Mouse (Mus musculus) left cerebral cortex, adult 8-10 months (tissue): ENCODE results near the gene Dusp9. TPM values are rescaled to one million over a fixed set of nuclear protein-coding genes. Genes with fewer than 3 reads are reported as not detected.

Experiments
- DNase-seq, 2 experiments: peaks; one replicate each; pipeline ENCODE4 v3.0.0; 2022; ENCODE audit warnings: low spot score in 2 of 2
- total RNA-seq, 4 experiments: library from RNA; stranded (reverse); gene quantifications; 2 replicates each; pipeline ENCODE4 v1.2.4; 2022

Gene Dusp9
- total RNA-seq, 4 experiments from 2014 or later: 0.42 to 0.87 (median 0.82) TPM

DNA sequence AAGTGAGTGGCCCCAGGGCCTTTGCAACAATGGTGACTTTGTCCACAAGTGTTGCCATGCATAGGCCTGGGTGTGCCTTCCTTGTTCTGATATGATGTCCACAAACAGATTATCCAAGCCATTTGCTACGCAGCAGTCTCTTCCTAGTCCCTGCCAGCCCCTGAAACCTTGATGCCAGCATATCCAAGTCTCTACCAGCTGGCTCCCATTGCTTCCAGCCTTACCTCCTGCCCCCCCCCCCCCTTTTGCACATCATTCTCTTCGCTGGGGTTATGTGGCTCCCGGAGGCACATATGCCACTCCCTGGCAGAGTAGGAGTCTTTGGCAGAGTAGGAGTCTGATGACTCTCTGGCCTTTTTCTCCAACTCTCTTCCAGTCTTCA is 21.1 kb downstream of the Dusp9 start:
- DNase-seq: no peak

DNA sequence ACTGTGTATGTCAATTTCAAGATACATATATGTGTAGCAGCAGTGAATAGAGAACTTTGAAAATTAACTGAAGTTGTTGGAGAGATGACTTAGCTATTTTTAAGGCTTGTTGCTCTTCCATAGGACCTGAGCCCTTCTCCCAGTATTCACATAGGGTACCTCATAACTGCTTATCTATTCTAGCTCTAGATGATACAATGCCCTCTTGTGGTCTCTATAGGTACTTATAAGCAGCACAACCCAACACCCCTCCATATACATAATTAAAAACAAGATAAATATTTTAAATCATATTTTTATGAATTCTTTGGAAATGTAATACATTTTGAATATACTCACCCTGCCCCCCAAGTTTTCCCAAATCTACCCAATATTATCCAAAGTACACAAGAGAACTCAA is 23.9 kb downstream of the Dusp9 start:
- DNase-seq: no peak

DNA sequence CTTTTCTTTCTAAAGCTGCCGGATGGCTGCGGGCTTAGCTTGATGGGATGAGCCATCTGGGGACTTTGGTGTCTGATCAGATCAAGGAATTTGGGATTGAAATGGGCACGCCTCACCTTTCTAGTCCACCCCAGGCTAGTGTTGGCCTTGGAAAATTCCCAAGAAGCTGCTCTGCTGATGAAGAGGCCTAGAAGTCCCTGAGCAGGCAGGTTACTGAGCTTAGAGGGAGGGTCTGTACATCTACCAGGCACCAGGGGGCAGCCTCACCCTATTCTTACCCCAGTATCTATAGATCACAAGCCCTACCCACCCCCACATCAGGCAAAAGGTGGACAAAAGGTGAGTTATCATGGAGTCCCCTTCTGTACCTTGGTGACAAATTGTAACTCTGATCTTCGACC is 32.8 kb downstream of the Dusp9 start:
- DNase-seq: no peak

DNA sequence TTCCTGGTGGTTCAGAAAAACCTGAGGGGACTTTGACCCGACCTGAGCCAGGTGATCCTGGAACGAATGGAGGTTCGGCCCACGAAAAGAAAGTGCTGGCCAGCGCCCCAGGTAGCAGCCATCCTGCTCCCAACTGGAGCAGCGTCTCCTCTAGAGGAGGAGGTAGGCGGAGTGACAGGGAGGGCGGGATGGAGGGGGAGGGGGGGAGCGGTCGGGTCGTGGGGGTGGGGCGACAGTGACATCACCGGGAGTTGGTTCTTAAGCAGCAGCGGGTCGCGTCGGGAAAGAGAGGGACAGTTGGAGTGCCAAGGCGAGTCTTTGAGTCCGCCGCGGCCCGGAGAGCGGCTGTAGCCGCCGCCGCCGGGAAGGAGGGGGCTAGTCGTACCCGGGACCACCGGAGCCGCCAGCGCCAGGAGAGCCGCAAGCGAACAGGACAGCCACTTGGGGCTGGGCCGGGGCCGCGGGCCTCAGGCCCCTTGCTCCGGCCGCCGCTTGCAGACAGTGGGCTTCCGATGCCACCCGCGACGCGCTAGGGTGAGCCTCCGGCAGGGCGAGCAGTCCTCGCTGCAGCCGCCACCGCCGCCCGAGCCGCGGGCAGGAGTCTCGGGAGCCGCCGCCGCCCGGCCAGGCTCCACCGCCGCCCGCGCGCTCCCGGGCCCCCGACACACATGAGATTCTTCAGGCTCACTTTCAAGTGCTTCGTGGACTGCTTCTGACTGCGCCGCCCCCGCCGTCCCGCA is 33.8 kb downstream of the Dusp9 start, which contains the start of gene Slc6a8:
Gene Slc6a8 (plus strand): TSS at position 272 of the 740 bp plus-strand sequence.
- DNase-seq: no peak

DNA sequence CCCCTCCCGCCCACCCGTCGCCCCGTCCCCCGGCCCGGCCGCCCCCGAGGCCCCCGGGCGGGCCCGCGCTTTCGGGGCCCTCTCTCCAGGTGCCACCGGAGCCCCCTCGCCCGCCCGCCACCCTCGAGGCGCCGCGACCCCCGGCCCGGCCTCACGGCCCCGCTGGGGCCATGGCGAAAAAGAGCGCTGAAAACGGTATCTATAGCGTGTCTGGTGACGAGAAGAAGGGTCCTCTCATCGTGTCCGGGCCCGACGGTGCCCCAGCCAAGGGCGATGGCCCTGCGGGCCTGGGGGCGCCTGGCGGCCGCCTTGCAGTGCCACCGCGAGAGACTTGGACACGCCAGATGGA is 34.4 kb downstream of the Dusp9 start:
- no peak for DNase-seq

DNA sequence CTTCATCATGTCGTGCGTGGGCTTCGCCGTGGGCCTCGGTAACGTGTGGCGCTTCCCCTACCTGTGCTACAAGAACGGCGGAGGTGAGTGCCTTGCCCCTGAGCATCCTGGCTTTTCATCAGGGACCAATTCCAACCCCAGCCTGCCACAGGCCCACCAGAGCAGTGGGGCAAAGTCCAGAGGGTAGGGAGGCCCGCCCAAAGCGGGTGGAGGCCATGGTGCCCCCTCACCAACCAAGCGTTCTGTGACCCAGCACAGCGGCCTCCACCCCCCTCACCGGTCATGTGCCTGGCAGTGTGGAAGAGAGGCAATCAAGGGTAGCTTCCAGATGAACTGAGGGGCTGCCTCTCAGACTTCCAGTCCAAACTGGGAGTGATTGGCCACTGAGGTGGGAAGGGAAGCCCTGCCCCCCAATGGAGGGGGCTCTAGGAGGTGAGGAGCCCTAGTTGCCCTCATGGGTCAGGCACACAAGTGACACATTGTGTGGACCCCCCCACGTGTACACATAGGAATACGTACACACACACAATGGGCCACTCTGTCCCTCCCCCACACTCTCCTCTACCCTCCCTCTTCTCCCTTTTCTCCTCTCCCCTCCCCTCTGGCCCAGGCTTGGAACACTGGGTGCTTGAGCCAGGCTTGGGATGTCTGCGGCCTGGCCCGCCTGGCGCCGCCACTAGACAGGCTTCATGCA is 34.9 kb downstream of the Dusp9 start:
- peak in 1 of 2 experiments; percentile 52 for DNase-seq

DNA sequence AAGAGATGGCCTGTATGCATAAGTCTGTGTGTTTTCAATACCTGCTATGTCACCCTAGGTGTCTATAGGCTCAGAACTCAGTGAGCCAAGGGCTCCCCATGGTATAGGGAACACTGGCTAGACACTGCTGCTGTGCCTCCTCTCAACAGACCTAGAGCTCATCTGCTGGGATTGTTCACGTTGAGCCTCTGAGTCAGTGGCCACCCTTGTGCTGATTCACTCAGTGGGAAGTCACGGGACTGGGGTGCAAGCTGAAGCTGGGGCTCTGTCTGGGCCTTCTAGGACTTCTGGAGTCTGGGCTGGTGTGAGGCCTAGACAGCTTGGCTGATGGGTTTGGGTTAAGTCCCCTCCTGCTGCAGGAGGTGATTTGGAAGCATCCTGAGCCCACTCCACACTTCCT is 36.0 kb downstream of the Dusp9 start:
- no peak for DNase-seq

DNA sequence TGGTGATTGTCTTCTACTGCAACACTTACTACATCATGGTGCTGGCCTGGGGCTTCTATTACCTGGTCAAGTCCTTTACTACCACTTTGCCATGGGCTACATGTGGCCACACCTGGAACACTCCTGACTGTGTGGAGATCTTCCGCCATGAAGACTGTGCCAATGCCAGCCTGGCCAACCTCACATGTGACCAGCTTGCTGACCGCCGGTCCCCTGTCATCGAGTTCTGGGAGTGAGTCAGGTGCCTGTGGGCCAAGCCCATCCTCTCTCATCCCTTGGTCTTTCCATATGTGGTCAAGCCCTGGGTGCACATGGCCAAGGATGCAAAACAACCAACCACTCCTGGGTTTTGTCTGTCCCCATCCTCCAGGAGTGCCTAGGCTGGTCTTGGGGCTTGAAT is 37.4 kb downstream of the Dusp9 start:
- DNase-seq: no peak

DNA sequence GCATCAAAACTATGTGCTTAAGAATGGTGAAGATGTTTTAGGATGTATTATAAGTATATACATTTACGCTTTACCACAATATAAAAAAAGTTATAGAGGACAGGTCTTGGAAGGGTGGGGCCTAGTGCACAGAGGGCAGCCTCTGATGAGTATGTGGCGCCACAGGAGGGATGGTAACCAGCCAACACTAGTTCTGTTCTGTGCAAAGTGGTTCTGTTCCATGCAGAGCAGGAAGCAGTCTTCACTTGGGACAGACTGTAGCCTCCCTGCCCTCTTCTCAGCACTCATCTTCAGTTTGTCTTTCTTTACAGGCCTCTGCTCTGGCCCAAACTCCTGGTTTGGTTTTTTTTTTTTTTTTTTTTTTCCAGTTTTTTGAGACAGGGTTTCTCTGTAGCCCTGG is 44.9 kb downstream of the Dusp9 start:
- no peak for DNase-seq

DNA sequence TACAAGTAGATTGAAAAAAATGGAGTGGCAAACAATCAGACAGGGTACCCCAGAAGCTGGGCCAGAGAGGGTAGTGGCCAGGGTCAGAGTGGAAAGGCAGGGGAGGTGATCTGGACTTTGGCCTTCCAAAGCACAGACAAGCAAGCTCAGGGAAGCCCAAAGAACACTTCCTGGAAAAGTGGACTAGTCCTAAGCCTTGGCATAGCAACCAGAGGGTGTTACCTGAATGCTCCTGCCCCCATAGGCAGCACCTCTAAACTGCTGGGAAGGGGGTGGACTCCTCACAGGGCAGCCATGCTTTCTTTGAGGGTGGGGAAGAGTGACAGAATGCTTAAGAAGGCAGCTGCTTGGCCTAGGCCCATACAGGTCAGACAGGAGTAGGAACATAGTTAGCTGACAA is 45.8 kb downstream of the Dusp9 start:
- no peak for DNase-seq

DNA sequence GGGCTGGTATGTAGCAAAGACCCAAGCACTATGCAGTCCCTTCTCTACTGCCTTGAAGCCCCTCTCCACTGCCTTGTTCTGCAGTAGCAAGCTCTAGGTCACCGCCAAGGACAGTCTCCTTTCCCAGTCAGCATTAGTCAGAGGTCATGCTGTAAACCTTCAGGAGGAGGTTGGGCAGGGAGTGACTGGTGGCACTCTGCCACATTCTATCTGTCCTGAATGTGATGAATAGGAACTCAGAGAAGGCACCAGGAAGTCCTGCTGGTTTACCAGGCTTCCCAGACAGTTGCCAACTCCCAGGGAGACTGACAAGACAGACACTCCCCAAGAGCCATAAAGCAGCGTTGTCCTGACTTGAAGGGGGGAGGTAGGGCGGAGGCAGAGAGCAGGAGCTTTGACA is 46.4 kb downstream of the Dusp9 start:
- DNase-seq: no peak

DNA sequence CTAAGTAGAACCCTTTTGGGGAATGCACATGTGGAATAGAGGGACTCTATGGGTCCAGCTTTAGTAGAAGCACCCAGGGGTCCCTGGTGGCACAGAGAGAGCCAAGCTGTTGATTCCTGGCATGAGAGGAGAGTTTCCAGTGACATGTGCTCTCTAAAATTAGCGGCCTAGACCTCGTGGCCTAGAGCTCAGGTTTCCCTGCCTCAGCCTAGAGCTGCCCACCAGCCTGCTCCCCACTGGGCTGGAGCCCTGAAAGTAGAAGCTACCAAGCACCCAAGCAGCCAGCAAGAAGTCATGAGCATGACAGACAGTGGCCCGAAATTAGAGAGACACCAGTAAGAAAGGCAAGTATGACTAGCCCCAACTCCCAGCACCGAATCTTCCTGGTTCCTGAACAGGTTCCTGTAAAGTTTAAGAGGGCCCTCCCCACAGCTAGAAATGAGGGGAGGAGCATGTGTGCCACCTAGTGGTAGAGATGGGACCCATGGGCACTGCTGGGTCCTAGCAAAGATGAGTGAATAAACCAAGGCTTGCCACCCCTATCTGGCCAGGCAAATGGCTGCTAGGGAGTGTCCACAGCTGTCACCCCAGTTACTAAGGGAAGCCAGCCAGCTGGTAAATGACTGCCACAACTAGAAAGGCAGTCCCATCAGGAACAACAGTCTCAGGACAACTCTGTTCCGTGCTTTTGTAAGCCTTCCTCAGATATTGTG is 51.9 kb downstream of the Dusp9 start:
- DNase-seq: no peak

Other genes with a start within 250 kb of the Dusp9 start
- gene Gm18336, start 240.7 kb upstream of the Dusp9 start, total RNA-seq: under 1 TPM in 3 of 4 experiments, not detected in 1; 0.17 to 0.37 (median 0.30) TPM
- 1 to 10 TPM; 1.9 to 2.9 (median 2.0) TPM for gene Zfp92, start 228.3 kb upstream of the Dusp9 start, total RNA-seq
- gene Trex2, start 204.1 kb upstream of the Dusp9 start, total RNA-seq: not detected
- gene Haus7, start 180.4 kb upstream of the Dusp9 start, total RNA-seq: 10 to 100 TPM in 3 of 4 experiments, 1 to 10 TPM in 1; 7.9 to 13.2 (median 11.8) TPM
- 10 to 100 TPM; 18.7 to 23.5 (median 19.3) TPM for gene Bgn, start 155.8 kb upstream of the Dusp9 start, total RNA-seq
- gene Atp2b3, start 136.3 kb upstream of the Dusp9 start, total RNA-seq: 10 to 100 TPM; 91.0 to 100.0 (median 95.1) TPM
- gene Pnck, start 20.7 kb downstream of the Dusp9 start, total RNA-seq: 100 to 1,000 TPM in 1 of 4 experiments, 10 to 100 TPM in 3; 83.1 to 100 (median 96.2) TPM
- 100 to 1,000 TPM; 103 to 124 (median 111) TPM for gene Slc6a8, start 33.7 kb downstream of the Dusp9 start, total RNA-seq
- 100 to 1,000 TPM in 1 of 4 experiments, 10 to 100 TPM in 3; 91.3 to 100 (median 95.9) TPM for gene Bcap31, start 76.8 kb downstream of the Dusp9 start, total RNA-seq
- gene Abcd1, start 77.2 kb downstream of the Dusp9 start, total RNA-seq: 10 to 100 TPM; 10.8 to 13.3 (median 12.1) TPM
- 10 to 100 TPM; 12.1 to 13.3 (median 12.8) TPM for gene Plxnb3, start 117.7 kb downstream of the Dusp9 start, total RNA-seq
- 10 to 100 TPM in 2 of 4 experiments, 1 to 10 TPM in 2; 7.5 to 11.3 (median 9.3) TPM for gene Srpk3, start 135.0 kb downstream of the Dusp9 start, total RNA-seq
- 100 to 1,000 TPM; 192 to 222 (median 206) TPM for gene Idh3g, start 147.5 kb downstream of the Dusp9 start, total RNA-seq
- gene Ssr4, start 147.6 kb downstream of the Dusp9 start, total RNA-seq: 100 to 1,000 TPM in 2 of 4 experiments, 10 to 100 TPM in 2; 90.7 to 130 (median 99.7) TPM
- 100 to 1,000 TPM; 105 to 117 (median 113) TPM for gene Pdzd4, start 185.6 kb downstream of the Dusp9 start, total RNA-seq